Mouse (Mus musculus) granulocyte monocyte progenitor cell, adult 5-6 weeks (primary cell): ENCODE results near the gene B3gntl1. TPM values are rescaled to one million over a fixed set of nuclear protein-coding genes. Genes with fewer than 3 reads are reported as not detected.

Source experiments
- ATAC-seq: replicated peaks from 2 replicates; pipeline ENCODE4 v1.8.0; 2016; ENCODE audit warnings: mild to moderate bottlenecking, moderate TSS enrichment, inconsistent platforms; ENCODE audit not compliant: poor library complexity, severe bottlenecking
- total RNA-seq, 2 experiments: library from RNA; stranded (forward) in 1 of 2; stranded (reverse) in 1 of 2; fragments of 200-712, 200-1000 nt in 1 of 2; fragments of >200 nt in 1 of 2; fragmentation: Nextera tagmentation in 1 of 2; gene quantifications; 2 replicates each; pipeline ENCODE4 v1.2.3; 2014 to 2017

The B3gntl1 gene
- total RNA-seq (2014; fragmentation: Nextera tagmentation) = 4.9 and 6.7 TPM in 2 replicates
- total RNA-seq (2017) = 7.5 and 8.9 TPM in 2 replicates

GRCm38 (mm10) chr11:121672990-121673572 is at the start of gene B3gntl1:
Gene B3gntl1 (minus strand): TSS chr11:121673153.
- ATAC-seq = peak; percentile 97

- ATAC-seq = peak; percentile 55
Measured at GRCm38 (mm10) chr11:121722434-121722833, 49.5 kb upstream of the B3gntl1 start.

GRCm38 (mm10) chr11:121720752-121721151 is 47.8 kb upstream of the B3gntl1 start:
- no peak for ATAC-seq

- no peak for ATAC-seq
Measured at GRCm38 (mm10) chr11:121717724-121718123, 44.8 kb upstream of the B3gntl1 start.

DNA sequence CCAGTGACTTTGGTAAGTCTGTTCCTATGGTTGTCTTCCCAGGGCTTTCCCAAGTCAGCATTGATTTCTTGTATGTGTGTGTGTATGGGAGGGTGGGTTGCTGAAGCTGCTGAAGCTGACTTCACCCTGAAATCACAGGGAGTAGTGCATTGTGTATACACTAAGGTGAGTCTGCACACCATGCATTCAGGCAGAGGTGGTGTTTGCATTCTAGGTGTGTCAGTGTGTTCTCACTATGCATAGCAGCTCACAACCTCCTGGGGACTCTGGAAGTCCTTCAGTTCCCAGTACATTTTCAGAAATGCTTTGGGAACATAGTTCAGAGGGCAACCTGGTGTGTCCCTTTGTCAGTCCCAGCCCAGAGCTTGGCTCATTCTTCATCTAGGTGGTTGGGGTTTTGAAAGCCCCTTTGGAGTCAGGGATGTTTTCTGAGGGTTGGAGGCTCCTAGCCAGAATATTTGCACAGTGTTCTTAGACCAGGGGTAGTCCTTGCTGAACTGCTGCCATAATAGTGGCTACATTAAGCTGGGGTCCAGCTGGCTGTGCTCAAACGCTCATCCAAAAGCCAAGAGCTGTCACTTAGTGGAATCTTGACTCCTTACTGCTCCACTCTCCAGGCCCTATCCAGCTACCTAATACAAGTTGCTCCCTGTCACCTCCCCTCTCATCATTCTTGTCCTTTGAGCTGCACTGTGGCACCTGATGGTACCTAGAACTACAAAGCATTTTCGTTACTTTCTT is 42.0 kb upstream of the B3gntl1 start:
- no peak for ATAC-seq

GRCm38 (mm10) chr11:121713569-121713968 is 40.6 kb upstream of the B3gntl1 start:
- no peak; the same call in 1 of the 2 replicates for ATAC-seq

DNA sequence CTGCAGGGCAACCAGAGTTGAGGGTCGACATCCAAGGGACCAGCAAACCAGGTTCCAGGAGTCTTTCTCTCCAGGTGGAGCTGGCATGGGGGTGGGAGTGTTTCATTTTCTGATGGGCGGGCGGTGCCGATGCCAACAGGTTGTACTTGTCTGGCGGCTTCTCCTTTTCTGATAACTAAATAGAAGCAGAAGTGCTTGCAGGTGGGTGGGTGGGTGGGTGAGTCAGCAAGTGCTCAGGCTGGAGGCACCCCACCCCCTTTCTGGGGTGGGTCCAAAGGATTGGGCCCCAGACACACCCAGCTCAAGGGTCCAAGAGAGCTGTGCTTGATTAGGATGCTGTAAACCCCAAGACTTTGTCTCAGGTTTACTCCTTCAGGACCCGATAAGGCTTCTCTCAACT is 40.0 kb upstream of the B3gntl1 start:
- ATAC-seq = no peak

DNA sequence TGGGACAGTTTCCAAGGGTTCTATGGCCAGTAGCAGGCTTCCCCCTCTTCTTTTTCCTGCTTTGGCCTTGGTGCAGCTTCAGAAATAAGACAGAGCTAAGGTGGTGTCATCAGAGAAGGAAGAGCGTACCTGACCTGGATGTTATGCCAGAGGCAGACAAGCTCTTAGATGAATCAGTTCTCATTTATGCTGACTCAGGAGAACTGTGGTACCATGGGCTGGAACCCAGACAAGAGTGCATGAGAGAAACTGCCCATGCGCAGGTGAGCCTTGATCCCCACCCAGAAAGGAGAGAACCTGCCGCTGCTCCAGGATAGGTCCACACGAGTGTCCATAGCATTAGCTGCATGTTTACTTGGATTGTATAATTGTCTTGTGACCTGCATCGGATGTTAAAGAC is 37.3 kb upstream of the B3gntl1 start:
- no peak for ATAC-seq

GRCm38 (mm10) chr11:121709278-121709677 is 36.3 kb upstream of the B3gntl1 start:
- no peak for ATAC-seq

- peak; percentile 57 for ATAC-seq
Measured at GRCm38 (mm10) chr11:121706521-121707005, 33.6 kb upstream of the B3gntl1 start.

GRCm38 (mm10) chr11:121703619-121704215 is 30.8 kb upstream of the B3gntl1 start:
- no peak; the same call in 1 of the 2 replicates for ATAC-seq

DNA sequence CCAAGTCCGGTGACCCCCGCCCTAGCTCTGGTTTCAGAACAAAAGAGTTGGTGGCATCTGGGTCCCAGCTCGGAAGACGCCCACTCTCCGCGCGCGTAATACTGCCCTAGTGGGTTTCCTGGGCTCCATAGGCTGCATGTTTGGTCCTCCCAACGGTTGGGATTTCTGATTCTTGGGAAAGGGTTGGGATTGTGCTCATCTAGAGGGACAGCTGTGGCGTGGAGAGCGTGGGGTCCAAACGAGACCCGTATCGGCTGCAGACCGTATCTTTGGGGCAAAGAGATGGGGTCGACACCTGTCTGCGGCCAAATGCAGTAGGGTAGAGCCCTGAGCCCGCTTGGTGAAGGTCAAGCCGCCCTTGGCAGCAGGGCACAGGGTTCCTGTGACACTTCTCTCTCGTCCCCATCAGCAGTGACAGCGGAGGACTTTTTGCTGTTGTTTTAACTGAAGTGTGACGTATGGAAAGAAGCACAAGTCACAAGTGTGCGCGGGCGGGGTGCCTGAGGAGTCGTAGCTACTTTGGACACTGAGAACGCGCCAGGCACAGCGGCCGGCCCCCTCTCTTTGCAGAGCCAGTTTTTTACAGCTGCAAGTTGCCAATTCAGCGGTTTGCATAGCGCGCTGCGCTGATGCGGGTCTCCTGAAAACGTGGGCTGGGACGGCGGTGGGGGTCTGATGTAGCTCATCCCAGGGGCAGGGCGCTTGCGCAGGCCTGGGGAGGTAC is 30.1 kb upstream of the B3gntl1 start:
- ATAC-seq = peak; percentile 27

GRCm38 (mm10) chr11:121702111-121702894 is 29.4 kb upstream of the B3gntl1 start:
- peak; percentile 75 for ATAC-seq

DNA sequence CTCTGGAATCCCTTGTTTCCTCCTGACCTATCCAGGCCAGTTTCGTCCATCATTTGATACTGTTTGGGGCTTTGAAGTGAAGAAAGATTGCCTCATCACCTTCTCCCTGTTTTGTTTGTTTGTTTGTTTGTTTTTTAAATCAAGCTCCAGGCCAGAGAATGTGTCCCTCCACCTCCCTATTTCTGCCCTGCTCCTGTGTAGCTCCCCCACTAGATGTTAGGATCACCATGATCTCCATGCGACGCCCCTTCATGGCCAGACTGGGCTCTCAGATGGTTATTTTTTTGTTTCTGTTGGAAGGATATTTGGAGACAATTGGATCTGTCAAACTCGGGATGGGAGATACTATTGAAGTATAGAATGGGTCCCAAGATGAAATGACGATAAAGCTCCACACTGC is 28.3 kb upstream of the B3gntl1 start, which contains the start of gene Metrnl:
Gene Metrnl (plus strand): TSS at position 301 of the 400 bp plus-strand sequence.
- ATAC-seq = no peak

DNA sequence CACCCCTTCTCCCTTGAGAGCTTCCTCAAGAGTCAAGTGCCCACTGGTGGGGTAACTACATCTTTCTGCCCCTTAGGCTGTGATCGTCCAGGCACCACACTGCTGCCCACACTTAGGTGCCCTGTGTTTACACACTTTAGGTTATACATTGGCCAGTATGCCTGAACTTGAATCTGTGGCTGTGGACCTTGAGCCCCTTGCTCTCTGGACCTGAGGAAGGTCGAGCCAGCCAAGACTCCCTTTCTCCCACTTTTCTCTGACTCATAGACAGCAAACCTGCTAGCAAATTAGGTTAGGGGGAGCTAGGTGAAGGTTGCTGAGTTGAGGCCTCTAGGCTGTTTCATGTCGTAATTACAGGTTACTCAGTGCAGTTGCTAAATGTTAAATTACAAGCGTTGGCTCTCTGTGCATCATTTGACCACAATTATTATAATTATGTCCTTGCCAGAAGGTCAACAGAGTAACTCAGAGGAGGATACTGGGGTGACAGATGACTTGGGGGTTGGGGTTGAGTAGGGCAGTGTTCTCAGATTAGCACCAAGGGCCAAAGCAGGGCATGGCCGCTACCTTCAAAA is 25.5 kb upstream of the B3gntl1 start:
- no peak for ATAC-seq

GRCm38 (mm10) chr11:121697271-121697670 is 24.3 kb upstream of the B3gntl1 start:
- ATAC-seq = no peak

DNA sequence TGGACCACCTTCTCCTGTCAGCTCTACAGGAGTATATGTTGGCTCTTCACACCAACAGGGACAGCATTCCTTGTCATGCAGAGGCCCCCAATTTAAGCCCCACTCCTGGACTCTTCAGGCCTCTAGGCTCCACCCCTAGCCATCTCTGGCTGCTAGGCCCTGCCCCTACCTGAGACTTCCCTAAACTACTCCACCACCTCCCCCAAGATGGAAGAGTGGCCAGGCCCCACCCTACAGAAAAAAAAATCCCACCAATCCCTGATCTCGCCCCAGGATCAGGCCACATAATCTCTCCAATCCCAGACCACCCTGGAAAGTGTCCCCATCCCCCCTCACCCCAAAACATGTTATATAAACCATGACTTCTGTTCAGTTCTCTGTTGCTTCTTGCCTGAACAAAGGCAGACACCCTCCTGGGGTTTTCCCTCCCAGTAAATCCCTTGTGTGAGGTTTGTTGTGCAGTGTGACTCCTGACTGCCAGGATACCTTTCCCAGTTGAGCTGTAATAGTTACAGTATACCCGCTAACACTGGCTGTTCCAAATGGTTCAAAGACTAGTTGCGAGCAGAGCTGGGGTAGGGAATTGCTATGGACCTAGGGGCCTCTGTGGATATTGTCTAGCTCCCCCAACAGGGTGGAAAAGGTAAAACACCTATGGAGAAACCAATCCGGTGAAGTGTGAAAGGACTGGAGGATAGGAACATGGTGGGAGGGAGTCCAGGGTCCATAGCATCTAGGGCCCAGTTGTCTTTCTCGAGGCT is 22.5 kb upstream of the B3gntl1 start:
- ATAC-seq = peak; percentile 42; the same call in 1 of the 2 replicates

DNA sequence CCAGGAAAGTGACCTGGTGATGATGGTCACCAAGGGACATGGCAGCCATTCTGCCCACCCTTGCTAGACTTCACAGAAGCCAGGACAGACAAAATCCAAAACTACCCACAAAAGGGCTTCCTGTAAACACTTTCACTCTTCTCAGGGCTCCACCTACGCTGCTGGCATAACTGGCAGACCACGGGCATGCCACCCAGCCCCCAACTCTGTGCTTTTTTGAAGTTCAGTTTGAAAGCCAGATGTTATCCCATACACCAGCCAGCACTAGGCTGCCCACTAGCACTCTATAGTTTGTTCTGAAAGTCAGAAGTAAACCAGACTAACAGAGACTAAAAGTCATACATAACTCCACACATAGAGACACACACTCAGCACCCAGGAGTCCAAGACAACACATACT is 15.1 kb upstream of the B3gntl1 start:
- ATAC-seq = peak; percentile 33

- no peak for ATAC-seq
Measured at GRCm38 (mm10) chr11:121686674-121687073, 13.7 kb upstream of the B3gntl1 start.
